Mouse (Mus musculus) skeletal muscle tissue, postnatal 0 days (tissue): Measurements from ENCODE around the gene Hist1h4h. TPM values are rescaled to one million over a fixed set of nuclear protein-coding genes. Genes with fewer than 3 reads are reported as not detected.

Experiments
- polyA plus RNA-seq: library from polyadenylated mRNA; unstranded; fragments of >200 nt; fragmentation: Nextera tagmentation; extraction: Ambion mirVana; gene quantifications from 2 replicates; pipeline ENCODE4 v1.2.1, GENCODE M21; 2015

The Hist1h4h gene
- polyA plus RNA-seq = 38.5 and 44.1 TPM in 2 replicates

DNA sequence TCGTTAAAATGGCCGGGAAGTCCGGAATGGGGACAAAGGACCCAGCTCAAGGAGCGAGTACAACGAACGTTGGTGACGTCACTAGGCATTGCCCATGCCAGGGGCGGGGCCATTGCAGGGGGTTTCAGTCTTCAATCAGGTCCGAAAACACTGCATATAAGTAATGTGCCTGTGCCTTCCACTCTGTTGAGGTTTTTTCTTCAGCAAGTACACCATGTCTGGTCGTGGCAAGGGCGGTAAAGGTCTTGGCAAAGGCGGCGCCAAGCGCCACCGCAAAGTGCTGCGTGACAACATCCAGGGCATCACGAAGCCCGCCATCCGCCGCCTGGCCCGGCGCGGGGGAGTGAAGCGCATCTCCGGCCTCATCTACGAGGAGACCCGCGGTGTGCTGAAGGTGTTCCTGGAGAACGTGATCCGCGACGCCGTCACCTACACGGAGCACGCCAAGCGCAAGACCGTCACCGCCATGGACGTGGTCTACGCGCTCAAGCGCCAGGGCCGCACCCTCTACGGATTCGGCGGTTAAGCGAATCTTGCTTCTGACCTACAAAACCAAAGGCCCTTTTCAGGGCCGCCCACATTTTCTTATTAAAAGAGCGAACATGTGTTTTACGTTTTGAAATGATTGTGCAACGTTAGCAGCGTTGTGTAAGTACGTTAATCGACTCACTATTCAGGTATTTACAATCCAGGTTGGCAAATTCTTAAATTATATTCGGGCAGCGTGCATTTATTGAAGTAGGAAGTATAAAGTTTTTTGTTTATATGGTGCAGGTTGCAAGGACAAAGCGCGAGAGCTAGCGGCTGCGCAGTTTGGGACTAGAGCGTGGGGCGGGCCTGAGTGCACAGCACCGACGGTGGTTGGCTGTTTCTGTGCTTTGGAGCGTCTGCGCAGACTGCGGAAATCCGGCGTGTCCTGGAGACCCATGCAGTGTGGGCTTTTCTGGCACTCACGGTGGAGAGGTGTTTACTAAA is at the start of gene Hist1h4h:
Hist1h4h (plus strand) TSS at position 150 of the 975 bp plus-strand sequence.

DNA sequence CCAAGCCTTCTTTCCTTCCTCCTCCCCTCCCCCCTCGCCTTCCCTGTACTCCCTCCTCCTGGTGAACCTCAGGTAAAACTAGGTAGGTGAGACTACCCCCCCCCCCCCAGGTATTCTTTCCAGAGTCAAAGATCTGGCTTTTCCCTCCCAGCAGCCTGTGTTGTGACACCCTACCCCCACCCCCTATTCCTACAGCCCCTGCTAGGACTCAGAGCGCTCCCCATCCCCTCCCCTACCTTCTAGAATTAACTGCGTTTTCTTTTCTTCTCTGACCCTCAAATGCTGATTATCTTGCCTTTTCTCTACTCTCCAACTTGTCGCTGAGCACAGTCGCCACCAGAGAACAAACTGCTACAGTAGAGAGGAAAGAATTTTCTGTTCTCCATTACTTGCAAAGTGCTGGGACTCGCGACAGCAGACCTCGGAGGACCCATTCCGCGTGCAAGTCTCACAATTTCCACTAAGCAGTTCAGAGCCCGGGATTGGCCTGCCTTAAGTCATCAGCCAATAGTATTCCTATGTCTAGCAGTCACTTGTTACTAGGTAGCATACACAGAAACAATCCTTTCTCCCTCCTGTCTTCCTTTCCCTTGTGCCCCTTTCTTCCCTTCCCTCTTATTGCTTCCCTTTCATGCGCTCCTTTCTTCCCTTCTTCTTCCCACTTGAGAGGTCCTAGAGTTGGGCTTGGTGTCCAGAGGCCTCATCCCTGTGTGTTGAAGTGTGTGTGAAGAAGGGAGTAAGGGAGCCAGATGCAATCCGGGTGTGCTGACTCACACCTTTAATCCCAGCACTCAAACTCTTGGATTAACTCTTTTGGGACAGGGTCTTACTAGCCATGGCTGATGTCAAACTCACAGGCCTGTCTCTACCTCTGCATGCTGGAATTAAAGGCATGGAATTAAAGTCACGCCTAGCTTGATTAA is 42.2 kb upstream of the Hist1h4h start, which contains the start of gene Btn2a2:
Btn2a2 (minus strand) TSS at position 458 of the 923 bp plus-strand sequence.

DNA sequence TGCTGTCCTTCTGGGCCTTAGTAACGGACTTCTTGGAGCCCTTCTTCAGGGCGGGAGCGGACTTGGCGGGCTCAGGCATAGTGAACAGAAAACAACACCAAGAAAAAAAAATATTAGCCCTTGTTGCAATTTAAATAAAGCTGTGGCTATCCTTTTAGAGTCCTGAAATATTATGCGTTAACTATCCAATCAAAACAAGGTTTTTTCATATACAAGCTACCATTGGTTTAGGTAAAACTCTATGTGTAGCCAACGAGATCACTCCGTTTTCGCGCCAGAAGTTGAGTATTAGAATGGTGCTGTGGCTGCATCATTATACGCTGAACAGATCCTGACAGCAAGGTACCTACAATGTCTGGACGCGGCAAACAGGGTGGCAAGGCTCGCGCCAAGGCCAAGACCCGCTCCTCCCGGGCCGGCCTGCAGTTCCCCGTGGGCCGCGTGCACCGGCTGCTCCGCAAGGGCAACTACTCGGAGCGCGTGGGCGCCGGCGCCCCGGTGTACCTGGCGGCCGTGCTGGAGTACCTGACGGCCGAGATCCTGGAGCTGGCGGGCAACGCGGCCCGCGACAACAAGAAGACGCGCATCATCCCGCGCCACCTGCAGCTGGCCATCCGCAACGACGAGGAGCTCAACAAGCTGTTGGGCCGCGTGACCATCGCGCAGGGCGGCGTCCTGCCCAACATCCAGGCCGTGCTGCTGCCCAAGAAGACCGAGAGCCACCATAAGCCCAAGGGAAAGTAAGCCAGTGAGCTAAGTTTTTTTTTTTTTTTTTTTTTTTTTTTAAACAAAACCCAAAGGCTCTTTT is 2.9 kb downstream of the Hist1h4h start, which contains the start of gene Hist1h2af:
Hist1h2af (plus strand) TSS at position 347 of the 808 bp plus-strand sequence.

DNA sequence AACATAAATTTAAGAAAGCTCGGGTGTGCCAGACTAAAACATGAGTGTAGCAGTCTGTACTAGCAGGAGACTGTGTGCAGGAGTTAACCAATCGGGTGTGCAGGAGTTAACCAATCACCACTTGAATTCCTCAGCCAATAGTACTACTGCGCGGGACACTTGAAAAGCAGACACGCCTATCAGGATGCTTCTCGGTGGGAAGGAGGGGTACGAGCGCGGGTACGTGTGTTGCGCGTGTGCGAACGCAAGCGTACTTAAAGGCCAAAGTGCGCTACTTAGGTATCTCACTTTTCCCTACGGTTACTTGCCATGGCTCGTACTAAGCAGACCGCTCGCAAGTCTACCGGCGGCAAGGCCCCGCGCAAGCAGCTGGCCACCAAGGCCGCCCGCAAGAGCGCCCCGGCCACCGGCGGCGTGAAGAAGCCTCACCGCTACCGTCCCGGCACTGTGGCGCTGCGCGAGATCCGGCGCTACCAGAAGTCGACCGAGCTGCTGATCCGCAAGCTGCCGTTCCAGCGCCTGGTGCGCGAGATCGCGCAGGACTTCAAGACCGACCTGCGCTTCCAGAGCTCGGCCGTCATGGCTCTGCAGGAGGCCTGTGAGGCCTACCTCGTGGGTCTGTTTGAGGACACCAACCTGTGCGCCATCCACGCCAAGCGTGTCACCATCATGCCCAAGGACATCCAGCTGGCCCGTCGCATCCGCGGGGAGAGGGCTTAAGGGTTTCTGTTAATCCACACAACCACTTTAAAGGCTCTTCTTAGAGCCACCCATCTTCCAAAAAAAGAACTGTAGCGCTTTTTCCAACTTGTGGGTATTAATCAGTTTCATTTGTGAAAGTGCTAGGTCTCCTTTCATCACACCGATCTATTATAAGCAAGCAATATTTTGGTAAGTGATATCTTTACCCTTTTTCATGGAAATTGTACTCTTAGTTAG is 4.6 kb downstream of the Hist1h4h start, which contains the start of gene Hist1h3g:
Hist1h3g (plus strand) TSS at position 286 of the 939 bp plus-strand sequence.

GRCm38 (mm10) chr13:23542999-23543607 is 12.3 kb downstream of the Hist1h4h start, which contains the start of gene Hist1h2bh:
TSS of gene Hist1h2bh (minus strand) at chr13:23543392.

DNA sequence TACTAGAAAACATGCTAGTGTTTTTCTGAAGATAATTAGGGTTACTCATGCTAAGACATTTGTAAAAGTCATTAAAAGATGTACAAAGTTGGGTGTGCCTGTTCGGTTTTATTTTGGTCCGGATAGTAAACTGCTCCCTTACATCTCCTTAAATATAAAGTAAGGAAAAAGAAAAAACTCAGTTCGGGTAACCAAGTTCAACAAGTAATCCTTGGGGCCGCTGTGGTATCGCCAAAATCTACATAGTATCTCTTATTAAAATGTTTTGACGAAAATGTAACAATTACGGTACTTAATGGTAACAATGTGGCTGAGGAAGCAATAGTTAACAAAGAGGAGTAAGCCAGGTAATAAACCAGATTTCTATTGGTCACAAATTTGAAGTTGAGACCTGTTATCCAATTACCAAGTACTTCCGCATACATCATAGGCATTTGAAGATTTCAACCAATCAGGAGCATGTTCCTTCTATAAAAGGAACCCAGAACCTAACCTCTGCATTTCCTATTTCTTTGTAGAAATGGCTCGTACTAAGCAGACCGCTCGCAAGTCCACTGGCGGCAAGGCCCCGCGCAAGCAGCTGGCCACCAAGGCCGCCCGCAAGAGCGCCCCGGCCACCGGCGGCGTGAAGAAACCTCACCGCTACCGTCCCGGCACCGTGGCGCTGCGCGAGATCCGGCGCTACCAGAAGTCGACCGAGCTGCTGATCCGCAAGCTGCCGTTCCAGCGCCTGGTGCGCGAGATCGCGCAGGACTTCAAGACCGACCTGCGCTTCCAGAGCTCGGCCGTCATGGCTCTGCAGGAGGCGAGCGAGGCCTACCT is 13.3 kb downstream of the Hist1h4h start, which contains the start of gene Hist1h3f:
Hist1h3f (plus strand) TSS at position 88 of the 822 bp plus-strand sequence.

GRCm38 (mm10) chr13:23551146-23551834 is 20.4 kb downstream of the Hist1h4h start, which contains the start of gene Hist1h4f:
TSS of gene Hist1h4f (minus strand) at chr13:23551648.

DNA sequence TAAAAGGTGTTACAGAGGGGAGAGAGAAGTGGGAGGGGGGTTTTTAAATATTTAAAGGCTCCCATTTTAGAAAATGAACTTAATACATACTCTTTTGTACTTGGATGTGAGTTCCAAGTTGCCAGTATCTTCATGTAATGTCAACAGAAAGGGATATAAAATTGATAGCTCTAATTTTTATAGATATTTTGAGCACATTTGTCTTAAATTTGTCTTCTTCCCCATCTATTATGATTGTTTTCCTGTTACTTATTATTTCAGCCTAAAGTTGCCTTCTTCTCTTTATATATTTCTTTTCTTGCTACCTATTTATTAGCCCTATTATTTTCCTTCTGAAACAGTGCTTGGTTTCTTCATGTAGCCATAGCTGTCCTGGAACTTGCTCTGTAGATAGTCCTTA is 22.1 kb downstream of the Hist1h4h start, which contains the start of gene Hist1h1d:
Hist1h1d (plus strand) TSS at position 301 of the 400 bp plus-strand sequence.

GRCm38 (mm10) chr13:23561883-23562659 is 31.2 kb downstream of the Hist1h4h start, which contains the start of gene Hist1h3e:
TSS of gene Hist1h3e (minus strand) at chr13:23562369.

DNA sequence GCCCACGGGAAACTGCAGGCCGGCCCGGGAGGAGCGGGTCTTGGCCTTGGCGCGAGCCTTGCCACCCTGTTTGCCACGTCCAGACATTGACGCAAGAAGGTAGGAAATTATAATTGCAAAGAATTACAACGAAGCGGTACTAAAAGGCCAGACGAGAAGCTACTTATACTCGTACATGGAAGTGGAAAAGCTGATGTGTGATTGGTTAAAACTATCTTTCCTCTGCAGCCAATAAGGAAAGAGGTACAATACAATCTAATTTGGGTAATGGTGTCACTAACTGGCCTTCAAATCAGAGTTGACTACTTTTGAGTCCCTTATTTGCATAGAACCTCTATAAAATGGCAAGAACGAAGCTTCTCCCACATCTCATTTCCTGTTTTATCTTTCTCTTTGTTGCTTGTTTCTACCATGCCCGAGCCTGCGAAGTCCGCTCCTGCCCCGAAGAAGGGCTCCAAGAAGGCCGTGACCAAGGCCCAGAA is 40.2 kb downstream of the Hist1h4h start, which contains the start of the genes Hist1h2ae and Hist1h2bg:
Hist1h2ae (minus strand) TSS at position 199 of the 482 bp plus-strand sequence.
Hist1h2bg (plus strand) TSS at position 375 of the 482 bp plus-strand sequence.

DNA sequence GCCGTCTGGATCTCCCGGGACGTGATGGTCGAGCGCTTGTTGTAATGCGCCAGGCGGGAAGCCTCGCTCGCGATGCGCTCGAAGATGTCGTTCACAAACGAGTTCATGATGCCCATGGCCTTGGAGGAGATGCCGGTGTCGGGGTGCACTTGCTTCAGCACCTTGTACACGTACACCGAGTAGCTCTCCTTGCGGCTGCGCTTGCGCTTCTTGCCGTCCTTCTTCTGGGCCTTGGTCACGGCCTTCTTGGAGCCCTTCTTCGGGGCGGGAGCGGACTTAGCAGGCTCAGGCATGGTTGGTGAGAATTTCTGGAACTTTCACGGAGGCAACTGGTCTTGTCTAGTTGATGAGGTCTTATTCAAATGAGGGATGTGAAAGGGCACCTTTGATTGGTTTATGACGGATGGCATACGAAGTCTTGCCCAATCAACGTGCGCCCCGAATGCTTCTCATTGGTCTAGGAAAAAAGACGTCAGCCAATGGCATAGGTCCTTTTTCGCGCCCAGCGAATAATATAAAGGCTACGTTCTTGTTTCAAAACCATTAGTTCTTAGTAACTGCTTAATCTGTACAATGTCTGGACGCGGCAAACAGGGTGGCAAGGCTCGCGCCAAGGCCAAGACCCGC is 43.2 kb downstream of the Hist1h4h start, which contains the start of the genes Hist1h2bf and Hist1h2ad:
Hist1h2bf (minus strand) TSS at position 299 of the 627 bp plus-strand sequence.
Hist1h2ad (plus strand) TSS at position 484 of the 627 bp plus-strand sequence.

DNA sequence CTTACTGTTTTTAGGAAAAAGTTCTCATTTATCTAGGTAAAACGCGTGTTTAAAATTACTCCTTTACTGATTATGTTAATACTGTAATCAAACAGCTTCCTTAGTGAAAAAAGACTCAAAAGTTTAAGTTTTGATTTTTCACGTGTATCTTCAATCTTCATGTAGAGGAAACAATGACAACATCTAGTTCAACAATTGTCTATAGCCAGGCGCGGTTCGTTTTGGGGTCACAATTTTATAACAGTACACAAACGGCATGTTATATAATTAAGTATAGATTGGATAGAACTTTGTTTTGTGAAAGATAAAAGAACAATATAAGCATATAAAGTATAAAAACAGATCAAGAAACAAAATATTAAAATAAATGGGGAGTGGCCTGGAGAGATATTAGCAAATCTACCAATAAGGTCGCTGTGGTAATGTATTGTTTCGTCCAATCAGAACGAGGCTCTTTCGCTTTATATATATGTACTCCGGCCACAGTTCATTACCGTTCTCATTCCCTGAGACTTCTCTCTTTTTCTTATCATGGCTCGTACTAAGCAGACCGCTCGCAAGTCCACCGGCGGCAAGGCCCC is 44.5 kb downstream of the Hist1h4h start, which contains the start of gene Hist1h3d:
Hist1h3d (plus strand) TSS at position 493 of the 581 bp plus-strand sequence.

